Mouse (Mus musculus): Measurements from ENCODE around the gene Snupn. TPM values are rescaled to one million over a fixed set of nuclear protein-coding genes. Genes with fewer than 3 reads are reported as not detected.
"Not testable (repeated sequence)": the region's sequence is repeated elsewhere in the genome, so short reads cannot be mapped to it uniquely, and the experiment has no call there.

Snupn gene
- total RNA-seq, 1 experiment = 18.2 TPM

- H3K36me3 ChIP-seq (ENCODE audit: control insufficient read depth, insufficient read depth, low read length, poor library complexity, severe bottlenecking); in situ Hi-C loops (cut with MboI; ENCODE audit: low sequenced_read_pairs in 2 of 2, unreplicated experiment in 2 of 2); H3K9ac ChIP-seq (ENCODE audit: insufficient read depth, low read depth, low read length, poor library complexity, severe bottlenecking); H3K4me3 ChIP-seq (ENCODE audit: insufficient read depth in 1 of 2, low read depth in 1 of 2, low read length in 2 of 2, poor library complexity in 1 of 2, severe bottlenecking in 1 of 2); H3K27ac ChIP-seq (ENCODE audit: insufficient read depth, low read depth, low read length, poor library complexity, severe bottlenecking); H3K9me3 ChIP-seq (ENCODE audit: control insufficient read depth, insufficient read depth, low read depth, low read length); DNase-seq (ENCODE audit: low read depth, low spot score); H3K4me1 ChIP-seq (ENCODE audit: control insufficient read depth in 2 of 2, insufficient read depth in 2 of 2, low read length in 2 of 2, poor library complexity in 1 of 2): not testable (repeated sequence)
- TF ChIP-seq ZNF384 (IDR thresholded peaks at IDR 0.05; ENCODE audit: low read depth, low read length) = peak; percentile 41; the same call in 1 of the 2 replicates
Measured at GRCm38 (mm10) chr9:56997206-56997605, 46.5 kb downstream of the Snupn start.

- H3K9ac ChIP-seq (ENCODE audit: insufficient read depth, low read depth, low read length, poor library complexity, severe bottlenecking) = no peak overlapping the region
- TF ChIP-seq CHD2 (IDR thresholded peaks at IDR 0.05; ENCODE audit: low read depth, low read length) (no peak), HCFC1 (IDR thresholded peaks at IDR 0.05; ENCODE audit: borderline replicate concordance, insufficient read depth, low read length) (no peak), ZNF384 (IDR thresholded peaks at IDR 0.05; ENCODE audit: low read depth, low read length) (no peak), MAFK (IDR thresholded peaks at IDR 0.05; ENCODE audit: insufficient read depth, low read depth, low read length) (no peak), ZC3H11A (IDR thresholded peaks at IDR 0.05; ENCODE audit: borderline replicate concordance, low read depth, low read length) (no peak)
- no peak overlapping the region for H3K27ac ChIP-seq (ENCODE audit: insufficient read depth, low read depth, low read length, poor library complexity, severe bottlenecking)
- H3K9me3 ChIP-seq (ENCODE audit: control insufficient read depth, insufficient read depth, low read depth, low read length) = no peaks in the 10 kb centered on the region
- H3K4me3 ChIP-seq (ENCODE audit: insufficient read depth in 1 of 2, low read depth in 1 of 2, low read length in 2 of 2, poor library complexity in 1 of 2, severe bottlenecking in 1 of 2) = no peak overlapping the region
- H3K4me1 ChIP-seq (ENCODE audit: control insufficient read depth in 2 of 2, insufficient read depth in 2 of 2, low read length in 2 of 2, poor library complexity in 1 of 2) = no peaks in the 10 kb centered on the region
- no peaks in the 10 kb centered on the region for H3K36me3 ChIP-seq (ENCODE audit: control insufficient read depth, insufficient read depth, low read length, poor library complexity, severe bottlenecking)
- DNase-seq (ENCODE audit: low read depth, low spot score) = no peak
- in situ Hi-C loops (cut with MboI; ENCODE audit: low sequenced_read_pairs in 2 of 2, unreplicated experiment in 2 of 2) = no loop called here
Measured at GRCm38 (mm10) chr9:57003011-57003410, 52.3 kb downstream of the Snupn start.

- no peak for TF ChIP-seq ZNF384 (IDR thresholded peaks at IDR 0.05; ENCODE audit: low read depth, low read length)
- no peak for TF ChIP-seq MAFK (IDR thresholded peaks at IDR 0.05; ENCODE audit: insufficient read depth, low read depth, low read length)
- TF ChIP-seq ZC3H11A (IDR thresholded peaks at IDR 0.05; ENCODE audit: borderline replicate concordance, low read depth, low read length) = no peak
- TF ChIP-seq HCFC1 (IDR thresholded peaks at IDR 0.05; ENCODE audit: borderline replicate concordance, insufficient read depth, low read length) = no peak
- no peak for TF ChIP-seq CHD2 (IDR thresholded peaks at IDR 0.05; ENCODE audit: low read depth, low read length)
- Histone ChIP-seq H3K9ac (ENCODE audit: insufficient read depth, low read depth, low read length, poor library complexity, severe bottlenecking) (no peak overlapping the region), H3K9me3 (ENCODE audit: control insufficient read depth, insufficient read depth, low read depth, low read length) (no peaks in the 10 kb centered on the region), H3K36me3 (ENCODE audit: control insufficient read depth, insufficient read depth, low read length, poor library complexity, severe bottlenecking) (no peaks in the 10 kb centered on the region), H3K27ac (ENCODE audit: insufficient read depth, low read depth, low read length, poor library complexity, severe bottlenecking) (no peak overlapping the region), H3K4me3 (ENCODE audit: insufficient read depth in 1 of 2, low read depth in 1 of 2, low read length in 2 of 2, poor library complexity in 1 of 2, severe bottlenecking in 1 of 2) (no peak overlapping the region), H3K4me1 (ENCODE audit: control insufficient read depth in 2 of 2, insufficient read depth in 2 of 2, low read length in 2 of 2, poor library complexity in 1 of 2) (peaks cover 0 to 2% of the 10 kb centered on the region in 2 experiments; a peak in 1 of 4 replicates)
- in situ Hi-C loops (cut with MboI; ENCODE audit: low sequenced_read_pairs in 2 of 2, unreplicated experiment in 2 of 2) = no loop called here
- DNase-seq (ENCODE audit: low read depth, low spot score) = no peak
Measured at GRCm38 (mm10) chr9:57012393-57012792, 61.7 kb downstream of the Snupn start.

- Histone ChIP-seq H3K27ac (ENCODE audit: insufficient read depth, low read depth, low read length, poor library complexity, severe bottlenecking) (no peak overlapping the region), H3K9me3 (ENCODE audit: control insufficient read depth, insufficient read depth, low read depth, low read length) (no peaks in the 10 kb centered on the region), H3K9ac (ENCODE audit: insufficient read depth, low read depth, low read length, poor library complexity, severe bottlenecking) (no peak overlapping the region), H3K36me3 (ENCODE audit: control insufficient read depth, insufficient read depth, low read length, poor library complexity, severe bottlenecking) (no peaks in the 10 kb centered on the region), H3K4me1 (ENCODE audit: control insufficient read depth in 2 of 2, insufficient read depth in 2 of 2, low read length in 2 of 2, poor library complexity in 1 of 2) (peaks cover 0 to 2% of the 10 kb centered on the region in 2 experiments; a peak in 1 of 4 replicates), H3K4me3 (ENCODE audit: insufficient read depth in 1 of 2, low read depth in 1 of 2, low read length in 2 of 2, poor library complexity in 1 of 2, severe bottlenecking in 1 of 2) (no peak overlapping the region)
- in situ Hi-C loops (cut with MboI; ENCODE audit: low sequenced_read_pairs in 2 of 2, unreplicated experiment in 2 of 2) = no loop called here
- TF ChIP-seq ZNF384 (IDR thresholded peaks at IDR 0.05; ENCODE audit: low read depth, low read length) = peak; percentile 87
- TF ChIP-seq HCFC1 (IDR thresholded peaks at IDR 0.05; ENCODE audit: borderline replicate concordance, insufficient read depth, low read length) = no peak
- no peak for DNase-seq (ENCODE audit: low read depth, low spot score)
Measured at GRCm38 (mm10) chr9:57012895-57013294, 62.2 kb downstream of the Snupn start.

- Histone ChIP-seq H3K9me3 (ENCODE audit: control insufficient read depth, insufficient read depth, low read depth, low read length) (no peaks in the 10 kb centered on the region), H3K27ac (ENCODE audit: insufficient read depth, low read depth, low read length, poor library complexity, severe bottlenecking) (no peak overlapping the region), H3K9ac (ENCODE audit: insufficient read depth, low read depth, low read length, poor library complexity, severe bottlenecking) (no peak overlapping the region), H3K36me3 (ENCODE audit: control insufficient read depth, insufficient read depth, low read length, poor library complexity, severe bottlenecking) (no peaks in the 10 kb centered on the region), H3K4me1 (ENCODE audit: control insufficient read depth in 2 of 2, insufficient read depth in 2 of 2, low read length in 2 of 2, poor library complexity in 1 of 2) (peaks cover 0 to 2% of the 10 kb centered on the region in 2 experiments; a peak in 1 of 4 replicates), H3K4me3 (ENCODE audit: insufficient read depth in 1 of 2, low read depth in 1 of 2, low read length in 2 of 2, poor library complexity in 1 of 2, severe bottlenecking in 1 of 2) (no peak overlapping the region)
- DNase-seq (ENCODE audit: low read depth, low spot score) = no peak
- TF ChIP-seq HCFC1 (IDR thresholded peaks at IDR 0.05; ENCODE audit: borderline replicate concordance, insufficient read depth, low read length) = no peak
- no peak for TF ChIP-seq MAFK (IDR thresholded peaks at IDR 0.05; ENCODE audit: insufficient read depth, low read depth, low read length)
- TF ChIP-seq CHD2 (IDR thresholded peaks at IDR 0.05; ENCODE audit: low read depth, low read length) = no peak
- no peak for TF ChIP-seq ZNF384 (IDR thresholded peaks at IDR 0.05; ENCODE audit: low read depth, low read length)
- no peak for TF ChIP-seq ZC3H11A (IDR thresholded peaks at IDR 0.05; ENCODE audit: borderline replicate concordance, low read depth, low read length)
- in situ Hi-C loops (cut with MboI; ENCODE audit: low sequenced_read_pairs in 2 of 2, unreplicated experiment in 2 of 2) = no loop called here
Measured at GRCm38 (mm10) chr9:57013756-57014155, 63.1 kb downstream of the Snupn start.

Measured in ES-E14 (cell line).